Mouse (Mus musculus): Measurements from ENCODE around the gene Anp32e. TPM values are rescaled to one million over a fixed set of nuclear protein-coding genes. Genes with fewer than 3 reads are reported as not detected.

The Anp32e gene
- total RNA-seq (2021): 10 to 100 TPM; 78.9 to 80.6 TPM
- long read RNA-seq, experiment 1, transcript Anp32e-202 (7 exons, 3,274 nt): major isoform, 38 of 60 reads
- long read RNA-seq, experiment 1, partial matches to known transcripts: 2 of 60 reads
- long read RNA-seq, experiment 1, other reads (novel, unspliced or antisense): 19 of 60 reads
- long read RNA-seq, experiment 2, transcript Anp32e-202 (7 exons, 3,274 nt): major isoform, 36 of 65 reads
- long read RNA-seq, experiment 2, partial matches to known transcripts: 24 of 65 reads
- long read RNA-seq, experiment 2, other reads (novel, unspliced or antisense): 2 of 65 reads

- peak within 1 kb of the TSS; percentile 85 for H3K27ac ChIP-seq
- H3K4me3 ChIP-seq: peak within 1 kb of the TSS; percentile 82
- no peak for TF ChIP-seq CTCF (conservative IDR thresholded peaks at IDR 0.05)
- peak; percentile 96 to 98 for DNase-seq (ENCODE audit: low spot score in 2 of 2)
Measured at GRCm38 (mm10) chr3:95928658-95929503, at the start of gene Anp32e. Gene Anp32e, plus strand, starts transcription at chr3:95929246.

DNA sequence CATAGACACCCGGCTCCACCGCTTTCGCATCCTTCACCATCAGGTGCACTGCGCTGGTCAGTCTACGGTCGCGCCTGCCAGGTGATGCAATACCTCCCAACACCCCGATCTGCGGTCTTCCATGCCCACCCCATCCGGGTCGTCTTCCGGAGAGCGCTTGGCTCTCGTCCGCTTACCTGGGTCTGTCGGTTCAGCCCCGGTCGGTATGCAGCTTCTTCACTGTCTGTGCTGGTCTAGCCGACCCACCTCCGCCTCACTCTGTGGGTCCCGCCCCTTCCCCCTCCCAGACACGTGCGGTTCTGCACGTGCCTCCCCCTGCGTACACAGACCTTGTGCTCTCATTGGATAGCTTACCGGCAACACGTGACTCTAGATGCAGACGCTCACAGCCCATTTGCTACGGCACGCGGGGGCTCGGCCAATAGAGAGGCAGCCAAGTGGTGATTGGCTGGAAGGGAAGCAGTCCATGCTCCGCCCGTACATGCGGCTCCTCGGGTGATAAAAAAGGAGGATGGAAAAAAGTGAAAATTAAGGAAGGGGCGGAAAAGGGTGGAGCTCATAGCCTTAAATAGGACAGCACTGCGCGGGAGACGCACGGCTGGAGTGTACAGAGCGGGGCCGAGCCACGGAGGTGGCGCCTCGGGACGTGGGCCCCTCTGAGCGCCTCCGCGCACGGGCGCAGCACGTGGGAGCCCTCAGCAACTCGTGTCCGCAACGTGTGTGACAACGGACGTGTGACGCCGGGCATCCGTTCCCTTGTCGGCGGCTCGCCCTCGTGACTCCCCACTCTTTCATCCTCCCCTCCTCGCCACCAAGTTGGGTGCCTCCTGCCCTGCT is 46.8 kb upstream of the Anp32e start, which contains the start of gene Ciart:
TSS of gene Ciart (minus strand) at position 273 of the 837 bp plus-strand sequence.
- Histone ChIP-seq H3K4me3 (peak within 1 kb of the TSS; percentile 86), H3K27ac (peak within 1 kb of the TSS; percentile 91)
- no peak for TF ChIP-seq CTCF (conservative IDR thresholded peaks at IDR 0.05)
- peak; percentile 94 to 98 for DNase-seq (ENCODE audit: low spot score in 2 of 2)

GRCm38 (mm10) chr3:95882816-95883425 is 46.1 kb upstream of the Anp32e start:
- DNase-seq (ENCODE audit: low spot score in 2 of 2): peak; percentile 71 to 73
- Histone ChIP-seq H3K27ac (peak overlapping the region; percentile 89), H3K4me3 (peak overlapping the region; percentile 86)
- TF ChIP-seq CTCF (conservative IDR thresholded peaks at IDR 0.05): peak; percentile 78

DNA sequence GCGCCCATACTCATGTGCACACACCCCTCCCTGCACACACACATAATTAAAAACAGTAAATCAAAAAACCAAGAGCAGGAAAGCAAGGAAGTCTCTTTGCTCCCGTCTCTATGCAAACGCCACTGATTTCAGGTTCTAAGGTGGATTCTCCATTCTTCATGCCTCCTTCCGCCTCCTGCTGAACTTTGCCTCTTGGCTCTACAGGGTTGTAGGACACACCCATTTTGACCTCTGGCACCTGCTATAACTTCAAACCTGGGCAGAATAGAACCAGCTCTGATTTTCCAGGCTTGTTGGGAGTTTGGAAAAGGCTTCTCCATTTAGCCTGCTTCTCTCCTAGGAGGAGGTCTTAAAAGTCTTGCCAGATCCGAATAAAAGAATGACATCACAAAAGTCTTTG is 44.6 kb upstream of the Anp32e start:
- H3K27ac ChIP-seq: no peak overlapping the region
- no peak overlapping the region for H3K4me3 ChIP-seq
- no peak for TF ChIP-seq CTCF (conservative IDR thresholded peaks at IDR 0.05)
- no peak for DNase-seq (ENCODE audit: low spot score in 2 of 2)

DNA sequence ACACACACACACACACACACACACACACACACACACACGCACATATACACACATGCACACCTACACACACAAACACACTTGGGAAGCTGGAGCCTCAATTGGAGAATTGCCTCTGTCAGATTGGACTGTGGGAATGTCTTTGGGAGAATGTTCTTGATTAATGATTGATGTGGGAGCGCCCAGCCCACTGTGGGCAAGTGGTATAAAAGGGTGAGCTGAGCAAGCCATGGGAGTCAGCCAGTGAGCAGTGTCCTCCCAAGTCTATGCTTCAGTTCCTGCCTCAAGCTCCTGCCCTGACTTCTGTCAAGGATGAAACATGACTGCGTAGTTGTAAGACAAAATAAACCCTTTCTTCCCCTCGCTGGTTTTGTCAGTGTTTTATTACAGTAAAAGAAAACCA is 41.5 kb upstream of the Anp32e start:
- Histone ChIP-seq H3K27ac (no peak overlapping the region), H3K4me3 (no peak overlapping the region)
- DNase-seq (ENCODE audit: low spot score in 2 of 2): no peak
- no peak for TF ChIP-seq CTCF (conservative IDR thresholded peaks at IDR 0.05)

DNA sequence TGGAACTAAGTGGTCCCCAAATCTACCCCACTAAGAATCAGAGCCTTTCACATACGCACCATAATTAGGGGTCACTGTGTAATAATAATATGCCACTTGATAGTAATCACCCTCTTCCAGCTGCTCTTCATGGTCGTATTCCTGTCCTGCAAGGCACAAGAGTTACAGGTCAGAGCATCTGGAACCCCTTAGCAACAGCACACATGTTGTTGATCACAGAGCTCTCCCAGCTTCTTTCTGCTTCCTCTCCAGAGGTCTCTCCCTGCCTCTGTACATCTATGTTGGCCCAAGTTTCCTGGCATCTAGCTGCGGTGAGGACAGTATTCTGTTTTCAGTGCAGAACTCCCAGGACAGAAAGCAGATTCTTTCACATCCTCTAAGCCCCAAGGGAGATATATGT is 39.4 kb upstream of the Anp32e start:
- TF ChIP-seq CTCF (conservative IDR thresholded peaks at IDR 0.05): no peak
- no peak for DNase-seq (ENCODE audit: low spot score in 2 of 2)
- Histone ChIP-seq H3K4me3 (no peak overlapping the region), H3K27ac (no peak overlapping the region)

DNA sequence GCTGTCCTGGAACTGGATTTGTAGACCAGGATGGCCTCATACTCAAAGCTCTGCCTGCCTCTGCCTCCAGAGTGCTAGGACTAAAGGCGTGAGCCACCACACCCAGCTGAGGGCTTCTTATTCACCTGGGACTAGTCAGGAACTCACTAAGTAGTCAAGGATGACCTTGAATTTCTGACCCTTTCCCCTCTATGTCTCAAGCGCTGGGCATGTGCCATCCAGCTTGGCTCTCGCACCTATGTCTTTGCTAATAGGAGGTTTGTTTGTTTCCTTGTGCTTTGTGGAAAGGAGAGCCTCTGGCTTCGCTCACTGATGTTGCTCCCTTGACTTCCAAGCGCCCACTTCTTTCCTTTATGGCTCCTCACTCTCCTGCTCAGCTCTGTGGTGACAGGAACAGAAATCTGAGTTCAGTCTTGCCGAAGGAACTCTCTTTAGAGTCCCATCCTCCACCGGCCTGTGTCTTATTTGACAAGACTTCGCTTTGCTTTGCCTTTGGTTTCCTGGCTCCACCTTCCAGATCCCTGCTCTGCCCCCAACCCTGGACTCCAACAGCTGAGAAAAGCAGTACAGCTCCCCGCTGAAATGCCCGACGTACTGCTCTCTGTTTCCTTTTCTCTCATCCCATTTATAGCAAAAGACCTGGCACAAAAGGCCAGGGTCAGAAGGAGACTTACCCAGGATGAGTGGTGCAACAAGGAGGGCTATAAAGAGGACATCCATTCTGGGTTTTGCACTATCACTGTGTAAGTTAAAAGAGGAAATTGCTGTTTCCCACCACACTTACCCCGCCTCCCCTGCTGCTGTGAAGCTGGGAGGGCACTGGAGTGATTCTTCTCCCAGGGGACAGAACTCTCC is 37.6 kb upstream of the Anp32e start, which contains the start of gene BC028528:
TSS of gene BC028528 (minus strand) at position 795 of the 855 bp plus-strand sequence.
- peak within 1 kb of the TSS; percentile 33 for H3K4me3 ChIP-seq

DNA sequence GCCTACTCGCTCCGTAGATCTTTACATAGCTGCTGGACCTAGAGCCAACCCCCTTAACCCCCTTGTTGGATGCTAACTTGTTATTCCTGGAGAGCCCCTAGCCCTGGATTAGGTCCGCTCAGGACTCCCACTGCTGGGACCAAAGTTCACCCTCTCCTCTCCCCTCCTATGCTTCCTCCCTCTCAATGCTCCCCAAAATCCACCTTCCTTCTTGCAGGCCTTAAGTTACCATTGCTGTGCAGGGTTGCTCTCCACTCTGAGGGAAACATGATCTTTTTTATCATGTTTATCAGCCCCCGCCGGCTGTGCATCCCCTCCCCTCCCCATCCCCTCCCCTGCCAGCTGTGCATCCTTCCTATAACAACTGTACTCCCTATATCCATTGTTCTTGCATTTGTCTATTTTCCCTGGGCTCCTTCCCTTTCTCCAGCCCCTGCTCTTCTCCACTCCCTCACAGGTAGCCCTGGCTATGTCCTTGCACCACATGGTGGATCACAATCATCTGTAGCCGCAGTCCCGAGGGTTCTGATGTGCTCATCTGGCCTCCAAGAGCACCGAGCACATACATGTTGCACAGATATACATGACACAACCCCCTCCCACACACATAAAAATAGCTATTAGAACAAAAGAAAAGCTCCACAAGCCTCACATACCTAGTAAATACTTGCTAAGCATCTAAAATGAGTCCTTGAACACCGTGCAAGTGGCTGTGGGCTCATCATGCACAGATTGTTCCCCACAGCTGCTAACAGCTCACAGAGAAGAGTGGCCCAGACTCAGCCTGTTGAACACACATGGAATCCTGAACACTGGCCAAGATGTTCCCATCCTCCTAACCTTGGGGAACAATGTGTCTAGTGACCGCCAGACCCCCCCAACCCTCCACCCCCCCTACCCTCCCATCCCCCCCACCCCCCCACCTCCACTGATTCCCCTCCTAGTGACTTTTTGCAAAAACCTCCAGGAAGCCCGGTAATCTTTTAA is 36.7 kb upstream of the Anp32e start:
- H3K27ac ChIP-seq: peak overlapping the region; percentile 91
- no peak overlapping the region; the same call in 1 of the 2 replicates for H3K4me3 ChIP-seq
- DNase-seq (ENCODE audit: low spot score in 2 of 2): no peak
- no peak for TF ChIP-seq CTCF (conservative IDR thresholded peaks at IDR 0.05)

More for the DNA sequence above, 37.6 kb upstream of the Anp32e start, which contains the start of gene BC028528:
- DNase-seq (ENCODE audit: low spot score in 2 of 2): no peak
- no peak for TF ChIP-seq CTCF (conservative IDR thresholded peaks at IDR 0.05)
- peak within 1 kb of the TSS; percentile 70 for H3K27ac ChIP-seq

- peak overlapping the region; percentile 91 for H3K27ac ChIP-seq
- peak overlapping the region; percentile 94 for H3K4me3 ChIP-seq
- no peak for DNase-seq (ENCODE audit: low spot score in 2 of 2)
- TF ChIP-seq CTCF (conservative IDR thresholded peaks at IDR 0.05): no peak
Measured at GRCm38 (mm10) chr3:95893126-95893525, 35.9 kb upstream of the Anp32e start.

GRCm38 (mm10) chr3:95893606-95894316 is 35.3 kb upstream of the Anp32e start, which contains the start of gene Aph1a:
Gene Aph1a, plus strand, starts transcription at chr3:95893969.
- peak within 1 kb of the TSS; percentile 94 for H3K27ac ChIP-seq
- peak within 1 kb of the TSS; percentile 94 for H3K4me3 ChIP-seq
- DNase-seq (ENCODE audit: low spot score in 2 of 2): peak; percentile 96 to 99
